Mouse (Mus musculus): ENCODE measurements at regions not wholly inside any gene's neighbourhood (a gene's known extent, or its start where the extent isn't known, plus 50 kb on each side); places are given as distances from the start of the nearest gene placed in this dataset.

DNA sequence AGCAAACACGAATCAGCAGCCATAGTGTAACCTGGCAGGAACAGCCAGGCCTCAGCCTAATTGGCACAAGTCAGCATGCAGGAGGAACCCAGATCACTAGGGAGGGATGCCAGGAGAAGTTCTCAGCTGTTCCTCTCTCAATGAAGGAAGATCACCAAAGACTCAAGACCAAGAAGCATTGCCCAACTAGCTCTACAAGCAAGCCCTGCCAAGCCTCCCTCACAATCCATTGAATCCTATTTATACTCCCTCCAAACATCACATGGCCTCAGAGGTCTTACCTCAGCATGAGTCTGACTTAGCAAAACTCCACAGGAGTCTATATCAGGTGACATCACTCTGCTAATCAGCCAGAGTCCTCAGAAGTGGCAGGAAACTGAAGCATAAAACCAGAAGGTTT is 135.1 kb downstream of the Rbm43 start:
- no peaks in the 10 kb centered on the region for H3K27me3 ChIP-seq (ENCODE audit: control insufficient read depth, insufficient read depth, insufficient read length)
- no peaks in the 10 kb centered on the region for H3K36me3 ChIP-seq (ENCODE audit: control insufficient read depth, insufficient read depth)
- no peak overlapping the region for H3K4me2 ChIP-seq (ENCODE audit: low read depth)
- no peak overlapping the region for H3ac ChIP-seq (ENCODE audit: control insufficient read depth, insufficient read length)
- no peaks in the 10 kb centered on the region for H3K79me2 ChIP-seq (ENCODE audit: control insufficient read depth, insufficient read depth)
- no peak for TF ChIP-seq MYOG (IDR thresholded peaks at IDR 0.05; ENCODE audit: control insufficient read depth in 1 of 3, insufficient read depth in 1 of 3, insufficient read length in 2 of 3, low read depth in 2 of 3)
- no peak for TF ChIP-seq E2F4 (IDR thresholded peaks at IDR 0.05; ENCODE audit: insufficient read depth)
- no peak for TF ChIP-seq REST (IDR thresholded peaks at IDR 0.05; ENCODE audit: insufficient read depth, insufficient read length)
- TF ChIP-seq MYOD1 (IDR thresholded peaks at IDR 0.05; ENCODE audit: control insufficient read depth in 1 of 3, insufficient read length in 2 of 3, low read depth in 2 of 3), result no peak
- no peak for TF ChIP-seq CEBPB (IDR thresholded peaks at IDR 0.05; ENCODE audit: insufficient read depth, poor library complexity, severe bottlenecking)
- no peak for TF ChIP-seq USF1 (IDR thresholded peaks at IDR 0.05; ENCODE audit: low read depth)
- TF ChIP-seq TCF12 (IDR thresholded peaks at IDR 0.05; ENCODE audit: insufficient read depth, poor library complexity, severe bottlenecking), result no peak
- no peak for TF ChIP-seq POLR2A (IDR thresholded peaks at IDR 0.05; ENCODE audit: insufficient read length, low read depth)
- H3K4me3 ChIP-seq, result no peak overlapping the region

DNA sequence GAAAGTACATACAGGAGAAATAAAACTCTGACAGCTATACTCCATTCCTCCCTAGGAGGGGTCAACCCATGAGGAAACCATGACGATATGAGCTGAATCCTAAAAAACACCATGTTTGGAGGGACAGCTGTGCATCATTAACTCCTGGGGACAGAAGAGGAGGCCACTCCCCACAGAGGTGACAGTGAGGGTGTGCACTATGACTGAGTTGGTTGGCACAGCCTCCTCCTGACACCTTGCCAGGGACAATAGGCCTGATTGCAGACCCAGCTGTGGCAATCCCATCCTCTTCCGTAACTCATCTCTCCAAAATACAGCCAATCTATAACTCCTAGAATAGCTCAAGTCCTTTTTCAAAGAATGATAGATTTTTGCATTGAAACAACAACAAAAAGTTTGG is 112.0 kb downstream of the Rbm43 start:
- no peaks in the 10 kb centered on the region for H3K27me3 ChIP-seq (ENCODE audit: control insufficient read depth, insufficient read depth, insufficient read length)
- H3K4me2 ChIP-seq (ENCODE audit: low read depth), result no peak overlapping the region
- H3K36me3 ChIP-seq (ENCODE audit: control insufficient read depth, insufficient read depth), result no peaks in the 10 kb centered on the region
- no peak overlapping the region for H3K4me3 ChIP-seq
- no peak overlapping the region for H3ac ChIP-seq (ENCODE audit: control insufficient read depth, insufficient read length)
- TF ChIP-seq CEBPB (IDR thresholded peaks at IDR 0.05; ENCODE audit: insufficient read depth, poor library complexity, severe bottlenecking) (no peak), REST (IDR thresholded peaks at IDR 0.05; ENCODE audit: insufficient read depth, insufficient read length) (no peak), POLR2AphosphoS2 (IDR thresholded peaks at IDR 0.05; ENCODE audit: insufficient read length, low read depth) (no peak), TCF12 (IDR thresholded peaks at IDR 0.05; ENCODE audit: insufficient read depth, poor library complexity, severe bottlenecking) (no peak), MYOD1 (IDR thresholded peaks at IDR 0.05; ENCODE audit: control insufficient read depth in 1 of 3, insufficient read length in 2 of 3, low read depth in 2 of 3) (no peak), MAX (IDR thresholded peaks at IDR 0.05; ENCODE audit: low read depth) (no peak), MYOG (IDR thresholded peaks at IDR 0.05; ENCODE audit: control insufficient read depth in 1 of 3, insufficient read depth in 1 of 3, insufficient read length in 2 of 3, low read depth in 2 of 3) (no peak), POLR2A (IDR thresholded peaks at IDR 0.05; ENCODE audit: insufficient read length, low read depth) (no peak), SRF (IDR thresholded peaks at IDR 0.05; ENCODE audit: control insufficient read depth, insufficient read length, low read depth) (no peak)
- H3K79me2 ChIP-seq (ENCODE audit: control insufficient read depth, insufficient read depth), result no peaks in the 10 kb centered on the region

DNA sequence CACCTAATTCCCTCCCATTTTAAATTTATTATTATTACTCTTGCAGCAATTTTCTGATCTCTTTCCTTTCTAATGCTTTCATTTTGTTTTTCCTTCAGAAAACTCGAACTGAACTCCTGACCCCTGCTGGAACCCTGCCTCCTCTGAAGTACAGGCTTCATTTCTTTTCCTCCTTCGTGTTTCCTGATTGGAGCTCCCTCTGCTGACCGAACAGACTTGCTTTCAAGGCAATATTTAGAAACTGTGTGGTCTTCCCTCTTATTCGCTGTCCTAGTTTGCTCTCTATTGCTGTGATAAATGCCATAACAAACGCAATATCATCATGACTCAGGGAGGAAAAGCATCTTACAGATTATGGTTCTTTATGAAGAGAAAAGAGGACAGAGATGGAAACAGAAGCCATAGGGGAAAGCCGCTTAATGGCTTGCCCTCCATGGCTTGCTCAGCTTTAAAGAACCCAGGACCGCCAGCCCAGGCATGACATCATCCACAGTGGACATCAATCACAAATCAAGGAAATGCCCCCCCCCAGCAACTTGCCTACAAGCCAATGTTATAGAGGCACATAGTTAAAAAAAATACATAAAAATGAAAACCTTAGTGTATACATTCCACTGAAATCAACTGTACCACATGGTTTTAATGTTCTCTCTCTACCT is 104.5 kb downstream of the Rbm43 start:
- no peaks in the 10 kb centered on the region for H3K36me3 ChIP-seq (ENCODE audit: control insufficient read depth, insufficient read depth)
- no peak overlapping the region for H3ac ChIP-seq (ENCODE audit: control insufficient read depth, insufficient read length)
- no peak overlapping the region for H3K4me2 ChIP-seq (ENCODE audit: low read depth)
- no peak overlapping the region for H3K4me3 ChIP-seq
- H3K79me2 ChIP-seq (ENCODE audit: control insufficient read depth, insufficient read depth), result no peaks in the 10 kb centered on the region
- TF ChIP-seq MYOG (IDR thresholded peaks at IDR 0.05; ENCODE audit: control insufficient read depth in 1 of 3, insufficient read depth in 1 of 3, insufficient read length in 2 of 3, low read depth in 2 of 3) (no peak), MAX (IDR thresholded peaks at IDR 0.05; ENCODE audit: low read depth) (no peak), CEBPB (IDR thresholded peaks at IDR 0.05; ENCODE audit: insufficient read depth, poor library complexity, severe bottlenecking) (no peak), POLR2AphosphoS2 (IDR thresholded peaks at IDR 0.05; ENCODE audit: insufficient read length, low read depth) (no peak), TCF12 (IDR thresholded peaks at IDR 0.05; ENCODE audit: insufficient read depth, poor library complexity, severe bottlenecking) (no peak), E2F4 (IDR thresholded peaks at IDR 0.05; ENCODE audit: insufficient read depth) (no peak), MYOD1 (IDR thresholded peaks at IDR 0.05; ENCODE audit: control insufficient read depth in 1 of 3, insufficient read length in 2 of 3, low read depth in 2 of 3) (no peak), REST (IDR thresholded peaks at IDR 0.05; ENCODE audit: insufficient read depth, insufficient read length) (no peak), POLR2A (IDR thresholded peaks at IDR 0.05; ENCODE audit: insufficient read length, low read depth) (no peak), TCF3 (IDR thresholded peaks at IDR 0.05; ENCODE audit: insufficient read length, low read depth) (no peak), USF1 (IDR thresholded peaks at IDR 0.05; ENCODE audit: low read depth) (no peak), SRF (IDR thresholded peaks at IDR 0.05; ENCODE audit: control insufficient read depth, insufficient read length, low read depth) (no peak)
- no peaks in the 10 kb centered on the region for H3K27me3 ChIP-seq (ENCODE audit: control insufficient read depth, insufficient read depth, insufficient read length)

DNA sequence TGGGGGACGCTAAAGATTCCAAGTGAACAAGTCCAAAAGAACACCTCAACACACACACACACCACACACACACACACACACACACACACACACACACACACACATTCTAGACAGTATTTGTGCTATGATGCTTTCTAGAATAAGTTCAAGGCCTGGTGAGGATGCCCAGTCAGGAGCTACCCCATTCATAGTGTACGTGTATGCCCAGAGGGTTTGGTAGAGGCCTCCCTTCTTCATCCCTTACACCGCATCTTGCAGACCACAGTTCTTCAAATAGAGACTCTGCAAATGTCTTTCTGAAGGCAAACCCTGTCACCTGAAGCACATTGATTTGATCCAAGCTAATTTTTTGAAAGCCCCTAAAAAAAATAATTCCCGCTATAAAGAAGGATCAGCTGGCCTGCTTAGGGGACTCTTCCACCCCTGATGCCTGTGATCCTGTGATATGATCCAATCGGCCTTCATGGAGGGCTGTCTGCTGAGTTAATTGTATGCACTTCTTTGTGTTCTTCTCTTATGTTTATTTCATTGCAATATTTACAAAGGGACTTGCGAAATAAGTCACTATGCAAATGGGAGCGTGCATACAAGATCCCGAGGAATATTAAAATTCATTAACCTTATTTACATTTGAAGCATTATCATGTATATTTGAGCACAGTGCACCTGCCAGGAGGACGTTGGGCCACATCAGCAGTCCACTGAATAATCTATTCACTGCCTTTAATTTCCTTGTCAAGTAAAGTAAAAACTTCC is 103.8 kb downstream of the Rbm43 start:
- H3K79me2 ChIP-seq (ENCODE audit: control insufficient read depth, insufficient read depth), result no peaks in the 10 kb centered on the region
- no peak for TF ChIP-seq TCF3 (IDR thresholded peaks at IDR 0.05; ENCODE audit: insufficient read length, low read depth)
- H3K4me2 ChIP-seq (ENCODE audit: low read depth), result no peak overlapping the region
- no peaks in the 10 kb centered on the region for H3K36me3 ChIP-seq (ENCODE audit: control insufficient read depth, insufficient read depth)
- H3ac ChIP-seq (ENCODE audit: control insufficient read depth, insufficient read length), result no peak overlapping the region
- H3K4me3 ChIP-seq, result no peak overlapping the region
- H3K27me3 ChIP-seq (ENCODE audit: control insufficient read depth, insufficient read depth, insufficient read length), result no peaks in the 10 kb centered on the region

DNA sequence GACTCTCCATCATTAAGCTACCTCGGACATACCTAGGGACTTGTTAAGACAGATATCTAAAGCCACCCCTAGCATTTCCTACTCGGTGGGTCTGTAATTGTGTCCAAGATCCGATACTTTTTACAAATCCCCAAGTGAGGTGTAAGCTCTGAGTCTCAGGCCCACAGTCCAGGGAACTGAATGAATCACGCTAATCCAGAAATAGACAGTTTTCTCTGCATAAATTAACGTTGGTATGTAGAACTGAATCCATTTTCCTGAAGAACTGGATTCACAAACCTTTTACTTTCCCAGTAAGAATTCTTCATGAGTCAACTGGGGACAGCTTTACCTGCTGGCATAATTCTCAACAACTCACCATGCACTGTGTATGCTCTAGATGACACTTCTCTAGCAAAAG is 97.1 kb downstream of the Rbm43 start:
- no peak overlapping the region for H3K4me2 ChIP-seq (ENCODE audit: low read depth)
- H3K27me3 ChIP-seq (ENCODE audit: control insufficient read depth, insufficient read depth, insufficient read length), result no peaks in the 10 kb centered on the region
- TF ChIP-seq POLR2A (IDR thresholded peaks at IDR 0.05; ENCODE audit: insufficient read length, low read depth) (no peak), SRF (IDR thresholded peaks at IDR 0.05; ENCODE audit: control insufficient read depth, insufficient read length, low read depth) (no peak), CEBPB (IDR thresholded peaks at IDR 0.05; ENCODE audit: insufficient read depth, poor library complexity, severe bottlenecking) (no peak), TCF3 (IDR thresholded peaks at IDR 0.05; ENCODE audit: insufficient read length, low read depth) (no peak), MAX (IDR thresholded peaks at IDR 0.05; ENCODE audit: low read depth) (no peak), TCF12 (IDR thresholded peaks at IDR 0.05; ENCODE audit: insufficient read depth, poor library complexity, severe bottlenecking) (no peak)

More for the DNA sequence above, 97.1 kb downstream of the Rbm43 start:
- Histone ChIP-seq H3K79me2 (ENCODE audit: control insufficient read depth, insufficient read depth) (no peaks in the 10 kb centered on the region), H3K36me3 (ENCODE audit: control insufficient read depth, insufficient read depth) (no peaks in the 10 kb centered on the region), H3K4me3 (no peak overlapping the region), H3ac (ENCODE audit: control insufficient read depth, insufficient read length) (no peak overlapping the region)
